Mouse (Mus musculus): ENCODE results near the gene Zmym1. TPM values are rescaled to one million over a fixed set of nuclear protein-coding genes. Genes with fewer than 3 reads are reported as not detected.
"Not testable (repeated sequence)": the region's sequence is repeated elsewhere in the genome, so short reads cannot be mapped to it uniquely, and the experiment has no call there.

The Zmym1 gene
- polyA plus RNA-seq, 1 experiment from 2014 or later = 28.2 TPM

DNA sequence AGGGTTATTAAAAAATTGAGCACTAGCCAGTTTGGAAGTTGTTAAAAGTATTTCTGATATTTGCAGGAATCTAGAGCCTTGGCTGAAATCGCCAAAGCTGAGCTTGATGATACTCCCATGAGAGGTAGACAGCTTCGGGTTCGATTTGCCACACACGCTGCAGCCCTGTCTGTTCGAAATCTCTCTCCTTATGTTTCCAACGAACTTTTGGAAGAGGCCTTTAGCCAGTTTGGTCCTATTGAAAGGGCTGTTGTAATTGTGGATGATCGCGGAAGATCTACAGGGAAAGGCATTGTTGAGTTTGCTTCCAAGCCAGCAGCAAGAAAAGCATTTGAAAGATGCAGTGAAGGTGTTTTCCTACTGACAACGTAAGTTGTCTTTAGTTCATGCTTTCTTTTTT, 37.8 kb downstream of the Zmym1 start:
- Histone ChIP-seq H3K9ac (replicated peaks) (peak overlapping the region; percentile 100), H3K4me2 (replicated peaks) (peak overlapping the region; percentile 84), H3K36me3 (peaks cover 50% of the 10 kb centered on the region), H3K4me1 (peaks cover 36% of the 10 kb centered on the region), H3K9me3 (no peaks in the 10 kb centered on the region), H3K27ac (replicated peaks) (no peak overlapping the region), H3K27me3 (no peaks in the 10 kb centered on the region), H3K4me3 (peak overlapping the region; percentile 100)
- no peak for ATAC-seq (ENCODE audit: low FRiP score, low read depth)
- whole genome bisulfite sequencing = 2% methylated on average over 9 of the region's 9 CpGs

DNA sequence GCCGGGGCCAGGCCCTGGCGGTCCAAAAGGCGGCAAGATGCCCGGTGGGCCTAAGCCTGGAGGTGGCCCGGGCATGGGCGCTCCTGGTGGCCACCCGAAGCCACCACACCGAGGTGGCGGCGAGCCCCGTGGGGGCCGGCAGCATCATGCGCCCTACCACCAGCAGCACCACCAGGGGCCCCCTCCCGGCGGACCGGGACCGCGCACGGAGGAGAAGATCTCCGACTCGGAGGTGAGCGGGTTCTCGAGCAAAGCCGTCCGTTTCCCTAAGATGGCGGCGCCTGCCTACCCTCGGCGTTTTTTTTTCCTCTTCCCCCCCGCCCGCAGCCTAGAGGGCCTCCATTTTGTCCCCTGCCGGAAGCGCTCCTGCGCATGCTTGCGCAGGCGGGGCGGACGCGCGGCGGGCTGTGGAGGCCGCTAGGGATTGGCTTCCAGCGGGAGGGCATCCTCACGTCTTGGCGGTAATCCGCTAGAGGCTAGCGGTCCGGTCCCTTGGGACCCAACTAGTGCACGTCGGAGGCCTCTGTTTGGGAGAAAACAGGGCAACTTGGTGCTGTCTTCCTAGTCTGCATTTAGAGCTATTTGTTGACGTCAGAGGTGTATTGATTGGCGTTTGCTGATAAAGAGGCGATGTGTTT, 38.8 kb downstream of the Zmym1 start:
- Histone ChIP-seq H3K27me3 (no peaks in the 10 kb centered on the region), H3K36me3 (peaks cover 39% of the 10 kb centered on the region), H3K9me3 (no peaks in the 10 kb centered on the region), H3K27ac (replicated peaks) (peak overlapping the region; percentile 98), H3K9ac (replicated peaks) (peak overlapping the region; percentile 100), H3K4me2 (replicated peaks) (peak overlapping the region; percentile 84), H3K4me3 (peak overlapping the region; percentile 100), H3K4me1 (peaks cover 34% of the 10 kb centered on the region)
- WGBS = under 1% methylated on average over 52 of the region's 53 CpGs
- peak; percentile 69 for ATAC-seq (ENCODE audit: low FRiP score, low read depth)

DNA sequence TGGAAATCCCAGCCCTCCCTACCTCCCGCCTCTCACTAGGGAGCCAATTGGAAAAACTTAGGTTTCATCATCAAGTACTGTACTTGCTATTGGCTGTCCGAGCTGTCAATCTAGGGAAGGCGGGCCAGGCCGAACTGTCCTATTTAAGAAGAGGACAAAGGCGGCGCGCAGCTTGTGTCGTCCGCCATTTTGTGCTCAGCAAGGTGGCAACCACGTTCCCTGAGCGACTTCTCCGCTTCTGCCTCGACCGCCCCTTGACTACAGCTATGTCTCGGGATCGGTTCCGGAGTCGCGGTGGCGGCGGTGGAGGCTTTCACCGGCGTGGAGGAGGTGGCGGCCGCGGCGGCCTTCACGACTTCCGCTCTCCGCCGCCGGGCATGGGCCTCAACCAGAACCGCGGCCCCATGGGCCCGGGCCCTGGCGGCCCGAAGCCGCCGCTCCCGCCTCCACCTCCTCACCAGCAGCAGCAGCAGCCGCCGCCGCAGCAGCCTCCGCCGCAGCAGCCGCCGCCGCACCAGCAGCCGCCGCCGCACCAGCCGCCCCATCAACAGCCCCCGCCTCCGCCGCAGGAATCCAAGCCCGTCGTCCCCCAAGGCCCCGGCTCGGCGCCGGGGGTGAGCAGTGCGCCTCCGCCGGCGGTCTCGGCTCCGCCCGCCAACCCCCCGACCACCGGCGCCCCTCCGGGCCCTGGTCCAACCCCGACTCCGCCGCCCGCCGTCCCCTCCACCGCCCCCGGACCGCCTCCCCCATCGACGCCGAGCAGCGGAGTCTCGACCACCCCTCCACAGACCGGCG, 39.6 kb downstream of the Zmym1 start, which contains the start of gene Sfpq:
Gene Sfpq, plus strand, starts transcription at position 174 of the 795 bp plus-strand sequence.
- Histone ChIP-seq H3K27me3 (no peaks in the 10 kb centered on the region), H3K4me3 (peak within 1 kb of the TSS; percentile 100), H3K36me3 (peaks cover 32% of the 10 kb centered on the region), H3K9me3 (no peaks in the 10 kb centered on the region), H3K9ac (replicated peaks) (peak within 1 kb of the TSS; percentile 100), H3K4me1 (peaks cover 31% of the 10 kb centered on the region), H3K27ac (replicated peaks) (peak within 1 kb of the TSS; percentile 98), H3K4me2 (replicated peaks) (peak within 1 kb of the TSS; percentile 84)
- peak; percentile 96 for ATAC-seq (ENCODE audit: low FRiP score, low read depth)
- under 1% methylated on average over 71 of the region's 87 CpGs for WGBS

DNA sequence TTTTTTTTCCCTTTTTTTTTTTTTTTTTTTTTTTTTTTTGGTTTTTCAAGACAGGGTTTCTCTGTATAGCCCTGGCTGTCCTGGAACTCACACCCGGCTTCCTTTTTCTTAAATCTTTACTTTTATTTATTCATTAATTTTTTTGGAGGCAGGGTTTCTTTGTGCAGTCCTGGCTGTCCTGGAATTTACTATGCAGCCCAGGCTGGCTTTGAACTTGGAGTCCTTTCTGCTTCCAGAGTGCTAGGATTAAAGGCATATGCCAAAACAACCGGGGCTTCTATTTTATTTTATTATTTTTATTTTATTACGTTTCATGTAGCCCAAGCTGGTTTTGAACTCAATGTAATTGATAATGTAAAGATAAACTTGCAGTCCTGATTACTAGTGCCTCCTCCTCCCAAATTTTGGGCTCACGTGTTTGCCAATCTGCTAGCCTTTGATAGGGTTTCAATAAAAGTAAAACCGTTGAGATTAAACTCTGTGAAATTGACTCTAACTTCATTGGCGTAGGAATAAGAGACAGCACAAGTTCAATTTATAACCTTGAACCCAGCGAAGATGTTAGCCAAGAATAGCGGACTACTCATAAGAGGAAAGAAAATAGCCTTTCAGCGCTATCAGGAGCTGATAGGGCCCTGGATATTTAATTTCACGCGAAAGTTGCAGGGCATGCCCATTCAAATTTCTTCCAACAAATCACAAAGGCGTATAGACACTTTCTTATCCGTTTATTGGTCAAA, 40.4 kb downstream of the Zmym1 start:
- WGBS = 14% methylated on average over 13 of the region's 13 CpGs
- no peak overlapping the region for H3K27ac ChIP-seq (replicated peaks)
- peak overlapping the region; percentile 49 for H3K4me2 ChIP-seq (replicated peaks)
- H3K4me3 ChIP-seq = peak overlapping the region; percentile 100
- no peaks in the 10 kb centered on the region for H3K27me3 ChIP-seq
- H3K4me1 ChIP-seq = peaks cover 25% of the 10 kb centered on the region
- peaks cover 25% of the 10 kb centered on the region for H3K36me3 ChIP-seq
- no peaks in the 10 kb centered on the region for H3K9me3 ChIP-seq
- no peak overlapping the region for H3K9ac ChIP-seq (replicated peaks)
- ATAC-seq (ENCODE audit: low FRiP score, low read depth) = no peak

DNA sequence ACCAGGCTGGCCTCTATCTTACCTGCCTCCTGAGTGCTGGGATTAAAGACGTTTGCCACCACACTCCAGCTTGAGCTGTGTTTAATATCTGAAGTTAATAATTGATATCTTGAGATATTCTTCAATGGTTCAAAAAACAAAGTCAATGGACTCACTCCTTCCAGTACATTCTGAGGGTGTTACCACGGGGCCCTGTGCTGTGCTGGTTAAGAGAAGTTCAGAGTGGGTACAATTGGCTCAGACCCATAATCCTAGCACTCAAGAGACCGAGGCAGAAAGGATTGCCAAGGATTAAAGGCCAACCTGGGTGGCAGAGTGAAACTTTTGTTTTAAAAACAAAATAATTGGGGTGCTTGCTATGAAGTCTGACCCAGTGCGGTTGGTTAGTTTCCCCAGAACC, 44.6 kb downstream of the Zmym1 start:
- H3K27me3 ChIP-seq = no peaks in the 10 kb centered on the region
- H3K9me3 ChIP-seq = no peaks in the 10 kb centered on the region
- no peak overlapping the region for H3K4me2 ChIP-seq (replicated peaks)
- H3K27ac ChIP-seq (replicated peaks) = no peak overlapping the region
- no peak overlapping the region for H3K4me3 ChIP-seq
- 81% methylated on average over 4 of the region's 4 CpGs for WGBS
- H3K9ac ChIP-seq (replicated peaks) = no peak overlapping the region
- peaks cover 4% of the 10 kb centered on the region; the same call in 1 of the 2 replicates for H3K4me1 ChIP-seq
- no peaks in the 10 kb centered on the region for H3K36me3 ChIP-seq
- no peak for ATAC-seq (ENCODE audit: low FRiP score, low read depth)

DNA sequence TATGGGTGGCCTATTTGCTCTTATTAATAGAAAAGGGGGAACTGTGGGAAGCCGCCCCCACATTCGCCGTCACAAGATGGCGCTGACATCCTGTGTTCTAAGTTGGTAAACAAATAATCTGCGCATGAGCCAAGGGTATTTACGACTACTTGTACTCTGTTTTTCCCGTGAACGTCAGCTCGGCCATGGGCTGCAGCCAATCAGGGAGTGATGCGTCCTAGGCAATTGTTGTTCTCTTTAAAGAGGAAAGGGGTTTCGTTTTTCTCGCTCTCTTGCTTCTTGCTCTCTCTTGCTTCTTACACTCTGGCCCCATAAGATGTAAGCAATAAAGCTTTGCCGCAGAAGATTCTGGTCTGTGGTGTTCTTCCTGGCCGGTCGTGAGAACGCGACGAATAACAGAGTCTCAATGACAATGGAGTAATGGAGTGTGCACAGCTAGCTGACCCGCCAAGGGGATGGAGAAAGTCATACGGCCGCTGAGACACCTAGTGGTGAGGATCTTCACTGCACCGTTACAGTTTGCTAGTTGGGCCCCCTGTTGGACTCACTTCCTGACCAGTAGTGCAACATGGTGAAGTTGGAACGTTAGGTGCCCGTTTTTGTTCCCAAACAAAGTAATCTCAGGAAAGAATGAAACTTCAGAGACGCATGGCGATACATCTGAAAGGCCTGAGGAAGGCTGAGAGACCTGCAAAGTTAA, 45.5 kb downstream of the Zmym1 start:
- Histone ChIP-seq H3K27ac (replicated peaks) (0 out of 2 replicates have a peak overlapping the region, but pooled peaks have one; percentile 63), H3K4me2 (replicated peaks) (peak overlapping the region; percentile 31), H3K4me3 (peak overlapping the region; percentile 31)
- 12% methylated on average over 14 of the region's 26 CpGs for WGBS
- H3K27me3 ChIP-seq; H3K9me3 ChIP-seq; H3K9ac ChIP-seq (replicated peaks); H3K4me1 ChIP-seq; H3K36me3 ChIP-seq: not testable (repeated sequence)
- ATAC-seq (ENCODE audit: low FRiP score, low read depth) = peak; percentile 79

DNA sequence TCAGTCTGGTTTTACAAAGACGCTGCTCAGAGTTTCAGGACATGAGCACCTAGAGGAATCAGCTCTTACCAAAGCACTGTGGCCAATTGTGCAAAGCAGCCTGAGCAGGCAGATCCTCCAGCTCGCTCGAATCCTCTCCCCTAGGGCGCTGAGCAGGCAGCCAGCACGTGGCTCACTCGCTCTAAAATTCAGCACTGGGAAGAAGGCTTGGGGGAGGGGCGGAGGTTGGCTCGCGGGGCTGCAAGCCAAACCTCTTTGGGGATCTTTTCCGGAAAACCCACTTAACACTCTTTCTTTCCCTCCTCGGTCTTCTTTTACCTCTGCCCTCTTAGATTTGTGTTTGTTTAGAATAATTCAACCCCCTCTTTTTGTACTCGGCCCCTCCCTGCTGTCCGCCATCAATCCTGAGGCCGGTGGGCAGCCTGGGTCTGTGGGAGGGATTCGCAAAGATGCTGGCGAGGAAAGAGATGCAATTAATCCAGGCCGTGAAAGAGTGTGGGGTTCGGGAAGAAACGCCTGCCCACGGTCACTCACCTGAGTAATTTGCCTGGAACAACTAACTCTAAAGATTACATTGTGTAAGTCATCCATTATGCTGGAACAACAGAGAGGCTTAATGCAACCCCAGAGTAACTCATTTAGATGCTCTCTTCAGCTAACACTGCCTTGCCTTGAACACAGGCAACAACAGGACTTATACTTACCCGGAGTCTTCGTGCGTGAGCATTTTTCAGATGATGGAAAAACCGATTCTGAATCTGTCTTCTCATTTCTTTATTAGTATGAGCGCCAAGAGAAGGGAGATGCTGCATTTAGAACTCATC, 55.6 kb downstream of the Zmym1 start:
- WGBS = 16% methylated on average over 25 of the region's 25 CpGs
- ATAC-seq (ENCODE audit: low FRiP score, low read depth) = peak; percentile 85
- Histone ChIP-seq H3K9me3 (no peaks in the 10 kb centered on the region), H3K4me1 (peaks cover 20% of the 10 kb centered on the region), H3K36me3 (no peaks in the 10 kb centered on the region), H3K4me2 (replicated peaks) (peak overlapping the region; percentile 55), H3K27ac (replicated peaks) (peak overlapping the region; percentile 75), H3K27me3 (no peaks in the 10 kb centered on the region), H3K9ac (replicated peaks) (peak overlapping the region; percentile 54), H3K4me3 (peak overlapping the region; percentile 38)

DNA sequence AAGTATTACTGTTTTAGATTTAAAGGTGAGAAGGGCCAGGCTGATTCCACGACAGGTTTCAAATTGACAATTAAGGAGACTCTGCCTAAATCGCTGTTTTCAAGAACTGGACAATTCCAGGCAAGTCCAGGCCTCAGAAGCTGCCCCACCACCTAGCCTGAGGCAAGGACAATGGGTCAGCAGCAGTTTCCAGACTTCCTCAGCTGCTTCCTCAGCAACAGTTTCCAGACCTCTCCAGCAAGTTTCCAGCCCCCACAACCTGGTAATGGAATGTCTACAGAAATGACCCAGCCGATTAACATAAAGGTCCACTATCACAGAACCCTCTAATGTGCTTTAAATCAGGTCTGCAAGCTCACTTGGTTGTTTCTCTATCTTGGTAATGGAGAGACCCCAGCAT, 56.6 kb downstream of the Zmym1 start:
- Histone ChIP-seq H3K9ac (replicated peaks) (no peak overlapping the region), H3K27me3 (no peaks in the 10 kb centered on the region), H3K4me3 (no peak overlapping the region), H3K27ac (replicated peaks) (0 out of 2 replicates have a peak overlapping the region, but pooled peaks have one; percentile 75), H3K36me3 (no peaks in the 10 kb centered on the region), H3K4me2 (replicated peaks) (no peak overlapping the region), H3K9me3 (no peaks in the 10 kb centered on the region), H3K4me1 (peaks cover 20% of the 10 kb centered on the region)
- WGBS = 80% methylated on average over 3 of the region's 3 CpGs
- no peak for ATAC-seq (ENCODE audit: low FRiP score, low read depth)

DNA sequence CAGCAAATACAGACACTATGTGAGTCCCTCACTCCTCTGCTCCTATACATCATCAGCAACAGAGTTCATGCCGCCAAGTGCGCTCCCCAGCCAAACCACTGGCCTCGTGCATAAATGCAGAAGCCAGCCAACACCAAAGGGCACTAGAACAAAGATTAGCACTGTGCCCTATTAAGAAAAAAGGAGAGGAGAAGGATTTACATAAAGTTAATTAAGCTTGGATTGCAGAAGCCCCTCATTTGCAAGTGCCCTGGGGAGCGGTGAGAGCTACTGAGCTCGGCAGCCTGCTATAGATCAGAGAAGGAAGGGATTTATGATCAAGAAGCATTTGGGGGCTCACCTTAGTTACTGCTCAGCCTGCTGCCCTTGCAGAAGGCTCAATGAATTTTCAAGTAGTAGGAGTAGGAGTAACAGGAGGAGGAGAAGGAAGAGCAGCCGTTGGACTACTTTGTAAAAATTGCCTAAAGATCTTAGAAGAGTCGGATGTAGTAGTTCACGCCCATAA, 60.3 kb downstream of the Zmym1 start:
- Histone ChIP-seq H3K27ac (replicated peaks) (peak overlapping the region; percentile 39), H3K9me3 (no peaks in the 10 kb centered on the region), H3K27me3 (no peaks in the 10 kb centered on the region), H3K36me3 (no peaks in the 10 kb centered on the region), H3K4me2 (replicated peaks) (peak overlapping the region; percentile 10; the same call in 1 of the 2 replicates), H3K4me3 (no peak overlapping the region), H3K4me1 (peaks cover 19% of the 10 kb centered on the region), H3K9ac (replicated peaks) (no peak overlapping the region)
- 39% methylated on average over 8 of the region's 8 CpGs for WGBS
- 0 out of 2 replicates have a peak, but pooled peaks have one; percentile 23 for ATAC-seq (ENCODE audit: low FRiP score, low read depth)

DNA sequence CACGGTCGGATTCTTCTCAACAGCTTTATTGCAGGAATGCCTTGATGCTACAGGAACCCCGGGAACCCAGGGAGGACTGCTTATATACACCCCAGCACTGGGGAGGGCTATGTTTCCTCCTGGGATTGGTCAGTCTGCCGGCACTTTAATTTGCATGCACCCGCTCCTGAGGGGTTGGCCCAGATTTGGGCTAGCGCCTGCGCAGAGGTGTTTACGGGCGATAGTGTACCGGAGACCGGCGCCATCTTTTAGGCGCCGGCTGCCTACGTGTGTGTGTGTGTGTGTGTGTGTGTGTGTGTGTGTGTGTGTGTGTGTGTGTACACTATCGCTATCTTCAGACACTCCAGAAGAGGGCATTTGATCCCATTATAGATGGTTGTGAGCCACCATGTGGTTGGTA, 61.6 kb downstream of the Zmym1 start:
- WGBS = 95% methylated on average over 16 of the region's 16 CpGs

More for the DNA sequence above, 61.6 kb downstream of the Zmym1 start:
- not testable (repeated sequence) for H3K36me3 ChIP-seq; H3K4me1 ChIP-seq; H3K9me3 ChIP-seq; H3K9ac ChIP-seq (replicated peaks); ATAC-seq (ENCODE audit: low FRiP score, low read depth); H3K4me2 ChIP-seq (replicated peaks); H3K4me3 ChIP-seq; H3K27ac ChIP-seq (replicated peaks); H3K27me3 ChIP-seq

Data from midbrain, embryonic 12.5 days (tissue).